Mouse (Mus musculus): ENCODE results near the gene Tusc2. TPM values are rescaled to one million over a fixed set of nuclear protein-coding genes. Genes with fewer than 3 reads are reported as not detected.
A peak's percentile ranks its signal among the peaks of the same experiment; 100 is the strongest.
"Not testable (repeated sequence)": the region's sequence is repeated elsewhere in the genome, so short reads cannot be mapped to it uniquely, and the experiment has no call there.

The Tusc2 gene
- polyA plus RNA-seq, 1 experiment from 2014 or later, result 93.3 TPM

GRCm38 (mm10) chr9:107572327-107572662 is 9.2 kb downstream of the Tusc2 start:
- ATAC-seq (ENCODE audit: low FRiP score, low read depth), result no peak
- Histone ChIP-seq H3K4me3 (no peak overlapping the region), H3K4me2 (replicated peaks) (0 out of 2 replicates have a peak overlapping the region, but pooled peaks have one; percentile 24), H3K36me3 (peaks cover 46% of the 10 kb centered on the region), H3K4me1 (peaks cover 55% of the 10 kb centered on the region), H3K9ac (no peak overlapping the region), H3K27me3 (replicated peaks) (no peaks in the 10 kb centered on the region), H3K9me3 (no peaks in the 10 kb centered on the region), H3K27ac (no peak overlapping the region)
- WGBS, result 100% methylated on average over 2 of the region's 2 CpGs

DNA sequence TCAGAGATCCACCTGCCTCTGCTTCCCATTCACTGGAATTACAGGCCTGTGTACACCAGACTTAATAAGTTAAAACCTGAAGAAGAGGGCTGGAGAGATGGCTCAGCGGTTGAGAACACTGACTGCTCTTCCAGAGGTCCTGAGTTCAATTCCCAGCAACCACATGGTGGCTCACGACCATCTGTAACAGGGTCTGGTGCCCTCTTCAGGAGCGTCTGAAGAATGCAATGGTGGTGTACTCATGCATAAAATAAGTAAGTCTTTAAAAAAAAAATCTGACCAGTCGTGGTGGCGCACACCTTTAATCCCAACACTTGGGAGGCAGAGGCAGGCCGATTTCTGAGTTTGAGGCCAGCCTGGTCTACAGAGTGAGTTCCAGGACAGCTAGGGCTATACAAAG is 10.7 kb downstream of the Tusc2 start:
- Histone ChIP-seq H3K36me3 (peaks cover 46% of the 10 kb centered on the region), H3K4me1 (peaks cover 47% of the 10 kb centered on the region)
- WGBS, result 82% methylated on average over 6 of the region's 6 CpGs
- H3K9me3 ChIP-seq; ATAC-seq (ENCODE audit: low FRiP score, low read depth); H3K4me2 ChIP-seq (replicated peaks); H3K27ac ChIP-seq; H3K9ac ChIP-seq; H3K4me3 ChIP-seq; H3K27me3 ChIP-seq (replicated peaks): not testable (repeated sequence)

GRCm38 (mm10) chr9:107575579-107576356 is 12.7 kb downstream of the Tusc2 start:
- 90% methylated on average over 14 of the region's 14 CpGs for WGBS
- Histone ChIP-seq H3K4me2 (replicated peaks) (no peak overlapping the region), H3K4me3 (no peak overlapping the region), H3K27ac (no peak overlapping the region), H3K27me3 (replicated peaks) (no peaks in the 10 kb centered on the region), H3K4me1 (peaks cover 44% of the 10 kb centered on the region), H3K9ac (no peak overlapping the region), H3K36me3 (peaks cover 40% of the 10 kb centered on the region), H3K9me3 (no peaks in the 10 kb centered on the region)
- ATAC-seq (ENCODE audit: low FRiP score, low read depth), result no peak

DNA sequence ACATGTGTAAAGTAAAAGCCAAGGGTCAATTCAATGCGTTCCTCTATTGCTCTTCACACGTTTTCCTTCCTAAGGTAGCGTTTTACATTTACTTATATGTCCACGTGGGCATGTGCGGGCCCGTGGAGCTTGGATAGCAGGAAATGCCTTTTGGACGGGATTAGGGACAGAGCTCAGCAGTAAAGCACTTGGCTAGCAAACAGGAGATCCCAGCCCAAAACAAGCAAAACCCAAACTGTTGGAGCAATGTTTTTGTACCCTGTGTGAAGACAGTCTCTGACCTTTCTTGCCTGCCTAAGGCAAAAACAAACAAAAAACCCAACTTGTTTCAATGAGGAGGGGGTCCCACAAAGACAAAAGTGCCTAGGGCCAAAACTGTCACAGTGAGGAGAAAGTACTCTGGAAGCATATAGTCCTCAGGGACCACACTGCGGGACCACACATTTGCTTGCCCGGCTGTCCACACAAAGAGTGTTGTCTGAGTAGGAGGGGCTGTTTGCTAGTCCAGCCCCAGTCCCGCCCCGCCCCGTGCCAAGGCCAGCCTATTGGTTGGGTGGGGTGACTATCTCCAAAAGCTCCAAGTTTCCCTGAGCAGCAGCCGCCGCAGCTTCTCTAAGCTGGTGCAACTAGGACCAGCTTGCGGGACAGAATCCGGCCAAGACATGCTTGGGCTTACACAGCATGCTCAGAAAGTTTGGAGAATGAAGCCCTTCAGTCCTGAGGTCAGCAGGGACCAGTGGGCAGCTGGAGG is 13.5 kb downstream of the Tusc2 start, which contains the start of gene Hyal1:
TSS of gene Hyal1 (plus strand) at position 571 of the 751 bp plus-strand sequence.
- ATAC-seq (ENCODE audit: low FRiP score, low read depth), result peak; percentile 51; the same call in 1 of the 2 replicates
- Histone ChIP-seq H3K4me3 (peak within 1 kb of the TSS; percentile 16), H3K36me3 (peaks cover 32% of the 10 kb centered on the region), H3K4me1 (peaks cover 42% of the 10 kb centered on the region), H3K9me3 (no peaks in the 10 kb centered on the region), H3K9ac (peak within 1 kb of the TSS; percentile 34; the same call in 1 of the 2 replicates), H3K27me3 (replicated peaks) (no peaks in the 10 kb centered on the region), H3K4me2 (replicated peaks) (peak within 1 kb of the TSS; percentile 54), H3K27ac (no peak within 1 kb of the TSS)
- WGBS, result 29% methylated on average over 16 of the region's 16 CpGs

GRCm38 (mm10) chr9:107577871-107578270 is 14.8 kb downstream of the Tusc2 start:
- WGBS, result 95% methylated on average over 10 of the region's 10 CpGs
- Histone ChIP-seq H3K4me2 (replicated peaks) (0 out of 2 replicates have a peak overlapping the region, but pooled peaks have one; percentile 54), H3K9me3 (no peaks in the 10 kb centered on the region), H3K36me3 (peaks cover 22% of the 10 kb centered on the region), H3K4me1 (peaks cover 43% of the 10 kb centered on the region), H3K27me3 (replicated peaks) (no peaks in the 10 kb centered on the region), H3K27ac (no peak overlapping the region), H3K9ac (0 out of 2 replicates have a peak overlapping the region, but pooled peaks have one; percentile 8), H3K4me3 (no peak overlapping the region)
- no peak for ATAC-seq (ENCODE audit: low FRiP score, low read depth)

DNA sequence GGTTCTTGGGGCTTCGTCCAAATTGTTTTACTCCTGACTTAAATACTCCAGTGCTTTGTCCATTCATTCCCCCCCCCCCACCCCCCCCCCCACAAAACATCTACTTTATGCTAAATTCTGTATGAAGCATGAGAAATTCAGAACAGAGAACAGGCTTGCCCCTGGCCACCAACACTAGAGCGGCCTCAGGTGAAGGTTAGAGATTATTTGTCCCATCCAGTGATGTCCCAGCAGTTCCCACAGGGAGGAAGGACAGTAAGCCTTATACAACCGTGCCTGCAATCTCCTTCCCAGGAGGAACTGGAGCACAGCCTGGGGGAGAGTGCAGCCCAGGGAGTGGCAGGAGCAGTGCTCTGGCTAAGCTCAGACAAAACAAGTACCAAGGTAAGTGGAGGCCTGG is 15.5 kb downstream of the Tusc2 start, which contains the start of gene Naa80:
TSS of gene Naa80 (plus strand) at position 301 of the 400 bp plus-strand sequence.
- peaks cover 43% of the 10 kb centered on the region for H3K4me1 ChIP-seq
- no peaks in the 10 kb centered on the region for H3K27me3 ChIP-seq (replicated peaks)
- ATAC-seq (ENCODE audit: low FRiP score, low read depth), result no peak
- 0 out of 2 replicates have a peak within 1 kb of the TSS, but pooled peaks have one; percentile 8 for H3K9ac ChIP-seq
- WGBS, result 81% methylated on average over 3 of the region's 3 CpGs
- peak within 1 kb of the TSS; percentile 95; the same call in 1 of the 2 replicates for H3K4me2 ChIP-seq (replicated peaks)
- H3K36me3 ChIP-seq, result peaks cover 21% of the 10 kb centered on the region
- H3K27ac ChIP-seq, result no peak within 1 kb of the TSS
- H3K9me3 ChIP-seq, result no peaks in the 10 kb centered on the region
- H3K4me3 ChIP-seq, result no peak within 1 kb of the TSS

GRCm38 (mm10) chr9:107579023-107579900 is 16.2 kb downstream of the Tusc2 start:
- H3K9ac ChIP-seq, result no peak overlapping the region

DNA sequence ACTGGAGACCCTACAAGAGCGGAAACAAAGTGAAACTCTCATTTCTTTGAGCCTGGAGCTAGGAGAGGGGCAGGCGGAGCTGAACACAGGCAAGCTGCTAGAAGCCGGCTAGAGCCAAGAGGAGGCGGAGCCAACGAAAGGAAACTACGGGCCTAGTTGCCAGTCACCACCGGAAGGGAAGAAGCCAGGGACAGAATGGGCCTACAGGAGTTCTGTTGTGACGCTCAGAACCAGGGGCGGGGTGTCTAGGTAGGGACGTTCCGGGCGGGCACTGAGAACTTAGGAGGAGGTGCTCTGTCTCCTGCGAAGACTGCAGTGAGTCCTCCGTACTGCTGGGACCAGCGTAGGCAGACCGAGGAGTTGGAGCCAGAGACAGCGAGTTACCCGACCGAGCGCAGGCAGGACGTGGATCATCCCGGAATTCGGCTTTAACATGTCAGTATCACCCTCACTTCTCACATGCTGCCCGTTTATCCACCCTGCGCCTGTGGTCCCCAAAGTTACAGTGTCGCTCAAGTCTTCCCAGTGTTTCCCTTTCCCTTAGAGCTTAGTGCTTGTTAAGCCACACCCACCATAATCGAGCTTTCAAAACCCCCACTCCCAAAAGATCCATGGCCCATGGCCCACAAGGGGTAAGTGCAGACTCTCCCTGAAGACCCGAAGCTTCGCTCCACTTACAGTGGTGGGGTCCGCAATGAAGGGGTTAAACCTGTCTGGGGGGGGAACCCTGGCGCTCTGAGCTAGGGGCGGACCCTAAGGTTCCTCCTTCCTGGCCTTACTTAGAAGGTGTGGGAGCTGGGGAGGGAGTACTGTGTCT is 17.7 kb downstream of the Tusc2 start, which contains the start of gene Hyal3:
TSS of gene Hyal3 (plus strand) at position 318 of the 817 bp plus-strand sequence.
- peak within 1 kb of the TSS; percentile 95 for H3K4me2 ChIP-seq (replicated peaks)
- peak within 1 kb of the TSS; percentile 71 for H3K9ac ChIP-seq
- peaks cover 9% of the 10 kb centered on the region for H3K36me3 ChIP-seq
- H3K9me3 ChIP-seq, result no peaks in the 10 kb centered on the region
- H3K4me1 ChIP-seq, result peaks cover 43% of the 10 kb centered on the region
- H3K4me3 ChIP-seq, result peak within 1 kb of the TSS; percentile 55
- peak within 1 kb of the TSS; percentile 38; the same call in 1 of the 2 replicates for H3K27ac ChIP-seq
- ATAC-seq (ENCODE audit: low FRiP score, low read depth), result peak; percentile 54
- WGBS, result 2% methylated on average over 32 of the region's 32 CpGs
- H3K27me3 ChIP-seq (replicated peaks), result no peaks in the 10 kb centered on the region

More at GRCm38 (mm10) chr9:107579023-107579900, 16.2 kb downstream of the Tusc2 start:
- Histone ChIP-seq H3K27ac (no peak overlapping the region), H3K4me2 (replicated peaks) (peak overlapping the region; percentile 95; the same call in 1 of the 2 replicates), H3K27me3 (replicated peaks) (no peaks in the 10 kb centered on the region), H3K36me3 (peaks cover 17% of the 10 kb centered on the region), H3K4me3 (no peak overlapping the region), H3K4me1 (peaks cover 43% of the 10 kb centered on the region), H3K9me3 (no peaks in the 10 kb centered on the region)
- ATAC-seq (ENCODE audit: low FRiP score, low read depth), result no peak
- 94% methylated on average over 14 of the region's 14 CpGs for WGBS

DNA sequence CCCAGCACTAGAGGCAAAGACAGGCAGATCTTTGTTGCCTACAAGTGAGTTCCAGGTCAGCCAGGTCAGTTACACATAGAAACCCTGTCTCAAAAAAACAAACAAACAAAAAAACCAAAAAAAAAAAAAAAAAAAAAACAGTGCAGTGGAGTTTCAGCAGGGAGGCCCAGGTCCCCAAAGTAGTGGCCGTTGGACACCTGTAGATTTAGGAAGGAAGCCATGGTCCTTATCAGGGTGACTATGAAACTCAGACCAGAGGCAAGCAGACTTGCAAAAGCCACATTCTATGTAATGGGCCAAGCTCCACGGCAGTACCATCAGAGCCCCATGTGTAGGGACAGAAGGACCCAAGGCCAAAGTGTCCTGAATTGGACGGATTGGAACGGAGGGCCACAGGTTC is 18.5 kb downstream of the Tusc2 start:
- Histone ChIP-seq H3K9me3 (no peaks in the 10 kb centered on the region), H3K36me3 (peaks cover 9% of the 10 kb centered on the region), H3K4me1 (peaks cover 36% of the 10 kb centered on the region), H3K4me2 (replicated peaks) (peak overlapping the region; percentile 95), H3K27ac (no peak overlapping the region), H3K4me3 (no peak overlapping the region), H3K9ac (no peak overlapping the region), H3K27me3 (replicated peaks) (no peaks in the 10 kb centered on the region)
- ATAC-seq (ENCODE audit: low FRiP score, low read depth), result no peak
- WGBS, result 79% methylated on average over 4 of the region's 4 CpGs

DNA sequence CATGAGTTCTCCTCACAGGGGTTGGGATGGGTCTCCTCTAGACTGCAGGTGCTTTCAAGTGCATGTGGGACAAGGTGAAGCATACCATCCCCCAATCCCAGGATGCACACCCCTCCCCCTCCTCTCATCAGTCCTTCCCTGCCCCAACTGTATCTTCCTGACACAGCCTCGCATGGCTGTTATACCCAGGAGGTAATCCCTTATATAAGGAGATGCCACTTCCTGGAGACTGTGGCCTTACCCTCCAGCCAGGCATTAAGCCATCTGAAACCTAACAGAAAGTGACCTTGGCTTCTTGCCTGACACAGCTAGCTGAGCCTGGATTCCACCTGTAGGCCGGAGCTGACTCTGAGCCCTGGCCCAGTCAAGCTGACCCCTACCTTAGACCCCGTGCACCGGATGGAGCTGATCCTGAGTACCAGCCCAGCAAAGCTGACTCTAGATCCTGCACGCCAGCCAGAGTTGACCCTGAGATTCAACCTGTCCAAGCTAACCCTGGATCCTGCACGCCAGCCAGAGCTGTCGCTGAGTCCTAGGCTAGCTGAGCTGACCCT is 19.5 kb downstream of the Tusc2 start:
- Histone ChIP-seq H3K36me3 (peaks cover 9% of the 10 kb centered on the region), H3K4me1 (peaks cover 26% of the 10 kb centered on the region), H3K9ac (no peak overlapping the region), H3K27ac (no peak overlapping the region), H3K4me3 (no peak overlapping the region), H3K9me3 (no peaks in the 10 kb centered on the region), H3K4me2 (replicated peaks) (no peak overlapping the region), H3K27me3 (replicated peaks) (no peaks in the 10 kb centered on the region)
- WGBS, result 91% methylated on average over 7 of the region's 7 CpGs
- no peak for ATAC-seq (ENCODE audit: low FRiP score, low read depth)

Data from neural tube, embryonic 12.5 days (tissue).